Mouse (Mus musculus) 3T3-L1 (cell line): ENCODE data around the gene Gsta4.
"Not testable (repeated sequence)": the region's sequence is repeated elsewhere in the genome, so short reads cannot be mapped to it uniquely, and the experiment has no call there.

Source experiments
- DNase-seq: peaks from one replicate; pipeline ENCODE4 v3.0.0-alpha.2; 2015; ENCODE audit warnings: low read depth, low spot score

Gsta4 gene

GRCm38 (mm10) chr9:78230461-78230860, 47.9 kb downstream of the Gsta4 start, which contains the start of gene Gsta1:
Gene Gsta1 (plus strand): TSS chr9:78230656.
- not testable (repeated sequence) for DNase-seq

GRCm38 (mm10) chr9:78233121-78233695, 50.6 kb downstream of the Gsta4 start:
- DNase-seq: not testable (repeated sequence)

- DNase-seq: peak; percentile 93
Observed at GRCm38 (mm10) chr9:78255683-78256470, 73.3 kb downstream of the Gsta4 start.

GRCm38 (mm10) chr9:78256914-78257313, 74.3 kb downstream of the Gsta4 start, which contains the start of gene Gm3776:
Gene Gm3776 (plus strand): TSS chr9:78257129.
- DNase-seq: not testable (repeated sequence)
